Mouse (Mus musculus) stomach, postnatal 0 days (tissue): ENCODE data around the gene Hdac7. TPM values are rescaled to one million over a fixed set of nuclear protein-coding genes. Genes with fewer than 3 reads are reported as not detected.

Experiments used
- ATAC-seq: fragments of 200-750 bp; cut with Nextera tagmentation; 2 replicates; pipeline ENCODE4 v1.8.0; 2017; ENCODE audit not compliant: low FRiP score, low TSS enrichment
- DNase-seq: peaks from one replicate; pipeline ENCODE4 v3.0.0-alpha.2; 2016; ENCODE audit warnings: low spot score
- H3K27ac ChIP-seq: fragments of 300-500 bp; sonication (generic); replicated peaks from 2 replicates; pipeline ENCODE4 v1.5.1; 2014; ENCODE audit warnings: mild to moderate bottlenecking, control low read depth
- H3K27me3 ChIP-seq: fragments of 300-500 bp; sonication (generic); 2 replicates; pipeline ENCODE4 v1.6.1; 2014; ENCODE audit warnings: low read length; ENCODE audit not compliant: control insufficient read depth, insufficient read depth
- H3K36me3 ChIP-seq: fragments of 300-500 bp; sonication (generic); 2 replicates; pipeline ENCODE4 v1.6.1; 2014; ENCODE audit warnings: low read length, mixed read lengths; ENCODE audit not compliant: control insufficient read depth, insufficient read depth
- H3K4me1 ChIP-seq: fragments of 300-500 bp; sonication (generic); replicated peaks from 2 replicates; pipeline ENCODE4 v1.6.1; 2014; ENCODE audit warnings: antibody characterized with exemption; ENCODE audit not compliant: control insufficient read depth, insufficient read depth
- H3K4me2 ChIP-seq: fragments of 300-500 bp; sonication (generic); replicated peaks from 2 replicates; pipeline ENCODE4 v1.6.1; 2014; ENCODE audit warnings: low read depth, mild to moderate bottlenecking, control low read depth, moderate library complexity
- H3K4me3 ChIP-seq: fragments of 300-500 bp; sonication (generic); 2 replicates; pipeline ENCODE4 v1.5.1; 2014; ENCODE audit warnings: low read depth, low read length, control low read depth
- H3K9ac ChIP-seq: fragments of 300-500 bp; sonication (generic); 2 replicates; pipeline ENCODE4 v1.6.1; 2014; ENCODE audit warnings: mild to moderate bottlenecking, low read length, control low read depth, mixed read lengths
- H3K9me3 ChIP-seq: fragments of 300-500 bp; sonication (generic); 2 replicates; pipeline ENCODE4 v1.6.1; 2016; ENCODE audit warnings: low read length; ENCODE audit not compliant: control insufficient read depth
- CTCF ChIP-seq: IDR thresholded peaks from 2 replicates; pipeline ENCODE4 v1.5.1; 2016; ENCODE audit warnings: antibody characterized with exemption, low read depth, mild to moderate bottlenecking, moderate library complexity
- EP300 ChIP-seq: optimal IDR thresholded peaks from 2 replicates; pipeline ENCODE3; 2016; ENCODE audit warnings: antibody characterized with exemption
- WGBS: fragments of 180-500 bp; shearing (Covaris S2); extraction: QIAGEN DNeasy Blood & Tissue Kit; methylation state at CpG from one replicate; pipeline ENCODE4 v1.1.7; 2014; 5-methylcytosine and 5-hydroxymethylcytosine counted together
- polyA plus RNA-seq: library from polyadenylated mRNA; unstranded; fragments of >200 nt; fragmentation: Nextera tagmentation; extraction: Ambion mirVana; gene quantifications from 2 replicates; pipeline ENCODE4 v1.2.1, GENCODE M21; 2015

Hdac7 gene
- polyA plus RNA-seq, 1 experiment from 2014 or later = 8.0 TPM

DNA sequence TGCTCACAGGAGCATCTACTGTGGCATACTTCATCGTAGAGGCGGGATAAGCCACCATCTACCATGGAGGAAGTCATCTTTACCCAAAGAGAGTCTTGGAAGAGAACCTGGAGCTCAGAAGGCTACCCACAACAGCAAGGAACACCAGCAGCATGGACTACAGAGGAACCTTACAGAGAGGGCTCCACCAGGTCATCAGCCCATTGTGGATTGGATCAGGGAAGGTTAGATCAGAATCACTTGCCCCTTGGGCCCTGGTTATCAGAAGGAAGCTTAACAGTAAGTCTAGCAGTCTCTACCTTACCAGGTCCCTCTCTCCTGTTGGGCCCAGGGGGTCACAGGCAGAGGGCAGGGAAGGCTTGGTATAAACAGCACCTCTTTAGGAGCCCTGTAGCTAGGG lies 5.3 kb downstream of the Hdac7 start:
- DNase-seq (no peak), ATAC-seq (no peak)
- Histone ChIP-seq H3K9ac (no peak overlapping the region), H3K9me3 (no peaks in the 10 kb centered on the region), H3K4me3 (no peak overlapping the region), H3K36me3 (no peaks in the 10 kb centered on the region), H3K27ac (peak overlapping the region; percentile 73; the same call in 1 of the 2 replicates), H3K27me3 (no peaks in the 10 kb centered on the region), H3K4me1 (peaks cover 17% of the 10 kb centered on the region), H3K4me2 (no peak overlapping the region)
- 94% methylated on average over 2 of the region's 2 CpGs for WGBS
- no peak for TF ChIP-seq EP300

DNA sequence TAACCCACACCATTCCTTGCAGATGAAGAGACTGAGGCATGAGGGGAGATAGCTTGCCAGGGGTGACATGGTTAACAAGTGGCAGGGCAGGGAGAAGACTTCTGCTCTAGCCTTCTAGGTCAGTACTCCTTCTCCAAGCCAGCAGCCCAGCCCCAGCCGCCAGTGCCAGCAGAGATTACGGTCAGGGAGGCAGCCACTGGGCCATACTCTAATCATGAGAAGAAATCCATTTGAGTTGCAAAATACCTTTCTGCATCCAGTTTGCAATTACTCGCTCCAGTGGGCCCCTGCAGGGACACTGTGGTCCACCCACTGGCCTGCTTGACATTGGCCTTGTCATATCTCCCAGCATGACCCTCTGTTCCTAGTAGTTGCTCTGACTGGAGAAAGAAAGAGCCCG lies 5.9 kb downstream of the Hdac7 start:
- Histone ChIP-seq H3K4me2 (no peak overlapping the region), H3K4me1 (peaks cover 17% of the 10 kb centered on the region), H3K9ac (no peak overlapping the region), H3K36me3 (no peaks in the 10 kb centered on the region), H3K27me3 (no peaks in the 10 kb centered on the region), H3K9me3 (no peaks in the 10 kb centered on the region), H3K4me3 (no peak overlapping the region), H3K27ac (peak overlapping the region; percentile 45; the same call in 1 of the 2 replicates)
- no peak for TF ChIP-seq CTCF
- no peak for TF ChIP-seq EP300
- DNase-seq (no peak), ATAC-seq (no peak)
- WGBS = 81% methylated on average over 4 of the region's 4 CpGs

DNA sequence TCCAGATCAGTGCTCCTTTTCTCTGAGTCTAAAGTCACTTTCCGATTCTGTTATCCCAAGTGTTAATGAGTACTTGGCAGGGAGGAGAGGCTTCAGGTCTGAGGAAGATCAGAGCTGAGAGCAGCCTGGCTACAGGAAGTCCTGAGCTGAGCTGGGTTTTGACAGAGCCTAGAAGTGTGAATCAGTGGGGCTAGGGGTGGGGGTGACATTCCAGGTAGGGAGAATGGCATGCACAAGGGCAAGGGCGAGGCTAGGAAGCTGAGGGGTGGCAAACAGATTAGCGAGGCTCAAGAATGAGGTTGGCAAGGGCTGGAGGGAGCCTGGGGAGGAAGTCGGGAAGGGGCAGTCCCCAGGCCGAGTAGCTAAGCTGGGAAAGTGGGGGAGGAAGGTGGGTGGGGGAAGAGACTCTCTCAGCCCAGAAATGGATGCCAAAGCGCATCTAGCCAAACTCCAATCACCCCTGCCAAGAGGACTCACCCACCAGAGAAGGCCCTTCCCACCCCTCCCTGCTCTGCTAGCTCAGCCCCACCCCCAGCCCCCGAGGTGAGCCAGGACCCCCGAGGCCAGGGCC lies 6.7 kb downstream of the Hdac7 start:
- Histone ChIP-seq H3K27ac (peak overlapping the region; percentile 56), H3K9me3 (no peaks in the 10 kb centered on the region), H3K4me3 (no peak overlapping the region), H3K9ac (no peak overlapping the region), H3K27me3 (no peaks in the 10 kb centered on the region), H3K4me1 (peaks cover 17% of the 10 kb centered on the region), H3K4me2 (no peak overlapping the region), H3K36me3 (no peaks in the 10 kb centered on the region)
- TF ChIP-seq EP300 = no peak
- no peak for TF ChIP-seq CTCF
- 10% methylated on average over 8 of the region's 8 CpGs for WGBS
- ATAC-seq (peak; percentile 51), DNase-seq (peak; percentile 56)

DNA sequence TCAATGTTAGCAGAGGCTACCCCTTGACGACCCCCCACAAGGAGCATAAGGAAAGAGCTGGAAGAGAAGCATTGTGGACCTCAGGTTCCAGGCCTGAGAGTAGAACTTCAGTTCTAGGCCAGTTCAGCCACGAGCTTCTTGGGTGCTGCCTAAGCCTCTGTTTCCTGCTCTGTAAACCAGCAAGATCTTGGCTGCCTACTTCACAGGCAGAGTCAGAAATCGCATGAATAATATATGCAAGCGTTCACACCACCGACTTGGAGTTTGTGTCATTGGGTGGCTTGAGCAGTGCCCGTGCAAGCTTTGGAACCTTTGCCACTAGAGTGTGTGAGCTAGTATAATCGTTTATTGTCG lies 7.4 kb downstream of the Hdac7 start:
- H3K4me2 ChIP-seq = no peak overlapping the region
- peak overlapping the region; percentile 14 for H3K27ac ChIP-seq
- no peak overlapping the region for H3K4me3 ChIP-seq
- H3K4me1 ChIP-seq = peaks cover 17% of the 10 kb centered on the region
- DNase-seq = no peak
- no peaks in the 10 kb centered on the region for H3K36me3 ChIP-seq
- ATAC-seq = no peak
- TF ChIP-seq CTCF (no peak), EP300 (no peak)
- H3K9ac ChIP-seq = no peak overlapping the region
- H3K27me3 ChIP-seq = no peaks in the 10 kb centered on the region
- 40% methylated on average over 8 of the region's 8 CpGs for WGBS
- H3K9me3 ChIP-seq = no peaks in the 10 kb centered on the region

- Histone ChIP-seq H3K27me3 (no peaks in the 10 kb centered on the region), H3K9ac (no peak overlapping the region), H3K9me3 (no peaks in the 10 kb centered on the region), H3K27ac (peak overlapping the region; percentile 14), H3K4me2 (no peak overlapping the region), H3K4me1 (peaks cover 17% of the 10 kb centered on the region), H3K4me3 (no peak overlapping the region), H3K36me3 (no peaks in the 10 kb centered on the region)
- no peak for ATAC-seq
- no peak for DNase-seq
- WGBS = 60% methylated on average over 17 of the region's 17 CpGs
- TF ChIP-seq EP300 (no peak), CTCF (no peak)
Observed at GRCm38 (mm10) chr15:97836153-97836893, 8.0 kb downstream of the Hdac7 start.

GRCm38 (mm10) chr15:97832764-97833479 lies 11.4 kb downstream of the Hdac7 start:
- Histone ChIP-seq H3K4me2 (peak overlapping the region; percentile 71; the same call in 1 of the 2 replicates), H3K9me3 (no peaks in the 10 kb centered on the region), H3K27ac (peak overlapping the region; percentile 98), H3K27me3 (no peaks in the 10 kb centered on the region), H3K9ac (no peak overlapping the region), H3K4me3 (no peak overlapping the region), H3K4me1 (0 out of 2 replicates have a peak, but pooled peaks cover 2% of the 10 kb centered on the region), H3K36me3 (no peaks in the 10 kb centered on the region)
- DNase-seq = no peak
- TF ChIP-seq EP300 (no peak), CTCF (no peak)
- 75% methylated on average over 9 of the region's 9 CpGs for WGBS
- ATAC-seq = no peak
